Mouse (Mus musculus) limb, embryonic 14.5 days (tissue): ENCODE measurements around the gene Tppp2. TPM values are rescaled to one million over a fixed set of nuclear protein-coding genes. Genes with fewer than 3 reads are reported as not detected.

ENCODE experiments used
- ATAC-seq: fragments of 200-750 bp; cut with Nextera tagmentation; 2 replicates; pipeline ENCODE4 v1.8.0; 2017; ENCODE audit warnings: low read depth, moderate number of reproducible peaks, moderate TSS enrichment; ENCODE audit not compliant: low FRiP score
- DNase-seq: peaks from one replicate; pipeline ENCODE4 v3.0.0-alpha.2; 2015; ENCODE audit warnings: low spot score
- H3K27ac ChIP-seq: fragments of 300-500 bp; sonication (generic); replicated peaks from 2 replicates; pipeline ENCODE4 v1.5.1; 2014; ENCODE audit warnings: low read depth, mild to moderate bottlenecking, low read length, moderate library complexity, mixed read lengths
- H3K27me3 ChIP-seq: fragments of 300-500 bp; sonication (generic); 2 replicates; pipeline ENCODE4 v1.6.1; 2014; ENCODE audit warnings: low read length, mixed read lengths; ENCODE audit not compliant: control insufficient read depth, insufficient read depth
- H3K36me3 ChIP-seq: fragments of 300-500 bp; sonication (generic); 2 replicates; pipeline ENCODE4 v1.6.1; 2014; ENCODE audit warnings: mild to moderate bottlenecking, low read length, moderate library complexity, mixed read lengths; ENCODE audit not compliant: control insufficient read depth, insufficient read depth
- H3K4me1 ChIP-seq: fragments of 300-500 bp; sonication (generic); 2 replicates; pipeline ENCODE4 v1.6.1; 2014; ENCODE audit warnings: antibody characterized with exemption, low read length, mixed read lengths; ENCODE audit not compliant: control insufficient read depth, insufficient read depth
- H3K4me2 ChIP-seq: fragments of 300-500 bp; sonication (generic); replicated peaks from 2 replicates; pipeline ENCODE4 v1.6.1; 2014; ENCODE audit warnings: low read depth, mild to moderate bottlenecking, low read length, moderate library complexity; ENCODE audit not compliant: severe bottlenecking
- H3K4me3 ChIP-seq: fragments of 300-500 bp; sonication (generic); replicated peaks from 2 replicates; pipeline ENCODE4 v1.5.1; 2014; ENCODE audit warnings: low read length
- H3K9ac ChIP-seq: fragments of 300-500 bp; sonication (generic); 2 replicates; pipeline ENCODE4 v1.6.1; 2014; ENCODE audit warnings: mild to moderate bottlenecking, low read depth, low read length, moderate library complexity; ENCODE audit not compliant: severe bottlenecking
- H3K9me3 ChIP-seq: fragments of 300-500 bp; sonication (generic); 2 replicates; pipeline ENCODE4 v1.6.1; 2016; ENCODE audit warnings: low read length; ENCODE audit not compliant: control insufficient read depth
- POLR2A ChIP-seq: fragments of 200-500 bp; IDR thresholded peaks from 2 replicates; pipeline ENCODE4 v1.8.0; 2012; ENCODE audit warnings: inconsistent platforms, mild to moderate bottlenecking, moderate library complexity, borderline replicate concordance; ENCODE audit not compliant: insufficient read depth, insufficient read length; ENCODE audit errors: extremely low read depth
- WGBS: fragments of 180-500 bp; shearing (Covaris S2); extraction: QIAGEN DNeasy Blood & Tissue Kit; methylation state at CpG from one replicate; pipeline ENCODE4 v1.1.7; 2014; 5-methylcytosine and 5-hydroxymethylcytosine counted together
- polyA plus RNA-seq, 2 experiments: library from polyadenylated mRNA; depleted of rRNA in 1 of 2; stranded (reverse) in 1 of 2; unstranded in 1 of 2; fragments of >200 nt; fragmentation: Nextera tagmentation in 1 of 2; extraction: Ambion mirVana in 1 of 2; gene quantifications; 2 replicates each; pipeline versions ENCODE4 v1.2.1 to v1.2.3; 2012 to 2014

Tppp2 gene
- polyA plus RNA-seq, 2 experiments = not detected

- Histone ChIP-seq H3K27ac (peak overlapping the region; percentile 81), H3K27me3 (no peaks in the 10 kb centered on the region), H3K4me3 (peak overlapping the region; percentile 73), H3K36me3 (peaks cover 25% of the 10 kb centered on the region), H3K4me1 (peaks cover 6% of the 10 kb centered on the region), H3K9me3 (no peaks in the 10 kb centered on the region), H3K4me2 (peak overlapping the region; percentile 59), H3K9ac (peak overlapping the region; percentile 66)
- TF ChIP-seq POLR2A = no peak
- 1% methylated on average over 14 of the region's 14 CpGs for WGBS
- DNase-seq (peak; percentile 56), ATAC-seq (peak; percentile 38)
These were observed 34.1 kb upstream of the Tppp2 start for GRCm38 (mm10) chr14:51884031-51884544.

- DNase-seq (peak; percentile 98), ATAC-seq (peak; percentile 94)
- Histone ChIP-seq H3K9ac (peak within 1 kb of the TSS; percentile 66), H3K27me3 (no peaks in the 10 kb centered on the region), H3K4me2 (peak within 1 kb of the TSS; percentile 59), H3K4me3 (peak within 1 kb of the TSS; percentile 73), H3K36me3 (peaks cover 32% of the 10 kb centered on the region), H3K27ac (peak within 1 kb of the TSS; percentile 81), H3K9me3 (no peaks in the 10 kb centered on the region), H3K4me1 (peaks cover 6% of the 10 kb centered on the region)
- TF ChIP-seq POLR2A = peak; percentile 60; the same call in 1 of the 2 replicates
- WGBS = 0% methylated on average over 43 of the region's 43 CpGs
These were observed 33.5 kb upstream of the Tppp2 start, which contains the start of gene Mettl17 for GRCm38 (mm10) chr14:51884598-51885331. TSS of gene Mettl17 (plus strand) at chr14:51884842.

- Histone ChIP-seq H3K9ac (no peak overlapping the region; the same call in 1 of the 2 replicates), H3K36me3 (peaks cover 45% of the 10 kb centered on the region), H3K4me1 (peaks cover 6% of the 10 kb centered on the region), H3K9me3 (no peaks in the 10 kb centered on the region), H3K27me3 (no peaks in the 10 kb centered on the region), H3K4me3 (peak overlapping the region; percentile 73; the same call in 1 of the 2 replicates), H3K4me2 (peak overlapping the region; percentile 59; the same call in 1 of the 2 replicates), H3K27ac (no peak overlapping the region)
- TF ChIP-seq POLR2A = no peak
- ATAC-seq (no peak), DNase-seq (no peak)
- WGBS = 66% methylated on average over 6 of the region's 6 CpGs
These were observed 32.2 kb upstream of the Tppp2 start for GRCm38 (mm10) chr14:51886051-51886450.

- 90% methylated on average over 6 of the region's 6 CpGs for WGBS
These were observed 28.4 kb upstream of the Tppp2 start for GRCm38 (mm10) chr14:51889833-51890232.

GRCm38 (mm10) chr14:51892191-51892939 lies 25.9 kb upstream of the Tppp2 start, which contains the start of gene Slc39a2:
TSS of gene Slc39a2 (plus strand) at chr14:51892889.
- Histone ChIP-seq H3K9ac (no peak within 1 kb of the TSS), H3K9me3 (no peaks in the 10 kb centered on the region), H3K27ac (no peak within 1 kb of the TSS), H3K27me3 (no peaks in the 10 kb centered on the region), H3K36me3 (peaks cover 51% of the 10 kb centered on the region), H3K4me2 (no peak within 1 kb of the TSS), H3K4me3 (no peak within 1 kb of the TSS), H3K4me1 (no peaks in the 10 kb centered on the region)
- TF ChIP-seq POLR2A = no peak
- ATAC-seq = no peak
- 94% methylated on average over 9 of the region's 9 CpGs for WGBS
- no peak for DNase-seq

More at GRCm38 (mm10) chr14:51889833-51890232, 28.4 kb upstream of the Tppp2 start:
- DNase-seq (no peak), ATAC-seq (no peak)
- TF ChIP-seq POLR2A = no peak
- Histone ChIP-seq H3K4me3 (no peak overlapping the region), H3K36me3 (peaks cover 60% of the 10 kb centered on the region), H3K4me1 (peaks cover 6% of the 10 kb centered on the region), H3K9me3 (no peaks in the 10 kb centered on the region), H3K4me2 (no peak overlapping the region), H3K27ac (no peak overlapping the region), H3K9ac (no peak overlapping the region), H3K27me3 (no peaks in the 10 kb centered on the region)
